Mouse (Mus musculus): ENCODE measurements at regions not wholly inside any gene's neighbourhood (a gene's known extent, or its start where the extent isn't known, plus 50 kb on each side); places are given as distances from the start of the nearest gene placed in this dataset.
A peak's percentile ranks its signal among the peaks of the same experiment; 100 is the strongest.

GRCm38 (mm10) chr11:24335256-24335655, 257.4 kb downstream of the Bcl11a start:
- ATAC-seq (replicated peaks; ENCODE audit: low read depth, poor library complexity, severe bottlenecking): no peak

GRCm38 (mm10) chr11:24338111-24338510, 260.3 kb downstream of the Bcl11a start:
- no peak for ATAC-seq (replicated peaks; ENCODE audit: low read depth, poor library complexity, severe bottlenecking)

GRCm38 (mm10) chr11:24339061-24339460, 261.2 kb downstream of the Bcl11a start:
- ATAC-seq (replicated peaks; ENCODE audit: low read depth, poor library complexity, severe bottlenecking): peak; percentile 54

- ATAC-seq (replicated peaks; ENCODE audit: low read depth, poor library complexity, severe bottlenecking): peak; percentile 36; the same call in 1 of the 2 replicates
Observed at GRCm38 (mm10) chr11:24340677-24341076, 262.8 kb downstream of the Bcl11a start.

GRCm38 (mm10) chr11:24341650-24342049, 263.8 kb downstream of the Bcl11a start:
- no peak for ATAC-seq (replicated peaks; ENCODE audit: low read depth, poor library complexity, severe bottlenecking)

GRCm38 (mm10) chr11:24342176-24342575, 264.3 kb downstream of the Bcl11a start:
- no peak for ATAC-seq (replicated peaks; ENCODE audit: low read depth, poor library complexity, severe bottlenecking)

GRCm38 (mm10) chr11:24342732-24343131, 264.9 kb downstream of the Bcl11a start:
- ATAC-seq (replicated peaks; ENCODE audit: low read depth, poor library complexity, severe bottlenecking): no peak

- ATAC-seq (replicated peaks; ENCODE audit: low read depth, poor library complexity, severe bottlenecking): no peak
Observed at GRCm38 (mm10) chr11:24347225-24347624, 269.4 kb downstream of the Bcl11a start.

GRCm38 (mm10) chr11:24348741-24349140, 270.9 kb downstream of the Bcl11a start:
- ATAC-seq (replicated peaks; ENCODE audit: low read depth, poor library complexity, severe bottlenecking): no peak

- ATAC-seq (replicated peaks; ENCODE audit: low read depth, poor library complexity, severe bottlenecking): no peak
Observed at GRCm38 (mm10) chr11:24349967-24350643, 272.2 kb downstream of the Bcl11a start.

- no peak for ATAC-seq (replicated peaks; ENCODE audit: low read depth, poor library complexity, severe bottlenecking)
Observed at GRCm38 (mm10) chr11:24350839-24351238, 273.0 kb downstream of the Bcl11a start.

- ATAC-seq (replicated peaks; ENCODE audit: low read depth, poor library complexity, severe bottlenecking): peak; percentile 56
Observed at GRCm38 (mm10) chr11:24352071-24352470, 274.2 kb downstream of the Bcl11a start.

GRCm38 (mm10) chr11:24353056-24353455, 275.2 kb downstream of the Bcl11a start:
- no peak for ATAC-seq (replicated peaks; ENCODE audit: low read depth, poor library complexity, severe bottlenecking)

- ATAC-seq (replicated peaks; ENCODE audit: low read depth, poor library complexity, severe bottlenecking): peak; percentile 84
Observed at GRCm38 (mm10) chr11:24357388-24357787, 279.5 kb downstream of the Bcl11a start.

- ATAC-seq (replicated peaks; ENCODE audit: low read depth, poor library complexity, severe bottlenecking): 0 out of 2 replicates have a peak, but pooled peaks have one; percentile 30
Observed at GRCm38 (mm10) chr11:24359086-24359485, 281.2 kb downstream of the Bcl11a start.

- ATAC-seq (replicated peaks; ENCODE audit: low read depth, poor library complexity, severe bottlenecking): peak; percentile 54
Observed at GRCm38 (mm10) chr11:24361998-24362687, 284.3 kb downstream of the Bcl11a start.

GRCm38 (mm10) chr11:24362688-24363035, 284.8 kb downstream of the Bcl11a start:
- no peak for ATAC-seq (replicated peaks; ENCODE audit: low read depth, poor library complexity, severe bottlenecking)

- no peak for ATAC-seq (replicated peaks; ENCODE audit: low read depth, poor library complexity, severe bottlenecking)
Observed at GRCm38 (mm10) chr11:24363418-24364364, 285.8 kb downstream of the Bcl11a start.

GRCm38 (mm10) chr11:24370198-24370860, 292.5 kb downstream of the Bcl11a start:
- peak; percentile 85 for ATAC-seq (replicated peaks; ENCODE audit: low read depth, poor library complexity, severe bottlenecking)

Data from common myeloid progenitor, adult 5-6 weeks (primary cell).